Mouse (Mus musculus) hindbrain, embryonic 16.5 days (tissue): ENCODE results near the gene Eid3. TPM values are rescaled to one million over a fixed set of nuclear protein-coding genes. Genes with fewer than 3 reads are reported as not detected.

Experiments
- ATAC-seq: fragments of 200-750 bp; cut with Nextera tagmentation; 2 replicates; pipeline ENCODE4 v1.8.0; 2017; ENCODE audit warnings: moderate TSS enrichment, moderate library complexity
- H3K27ac ChIP-seq: fragments of 300-500 bp; sonication (generic); 2 replicates; pipeline ENCODE4 v1.5.1; 2014; ENCODE audit warnings: low read depth, mild to moderate bottlenecking, control low read depth, low read length, moderate library complexity
- H3K27me3 ChIP-seq: fragments of 300-500 bp; sonication (generic); replicated peaks from 2 replicates; pipeline ENCODE4 v1.6.1; 2014; ENCODE audit warnings: low read length; ENCODE audit not compliant: control insufficient read depth, insufficient read depth
- H3K36me3 ChIP-seq: fragments of 300-500 bp; sonication (generic); 2 replicates; pipeline ENCODE4 v1.6.1; 2014; ENCODE audit warnings: mild to moderate bottlenecking, low read length, moderate library complexity, mixed read lengths; ENCODE audit not compliant: control insufficient read depth, insufficient read depth
- H3K4me1 ChIP-seq: fragments of 300-500 bp; sonication (generic); 2 replicates; pipeline ENCODE4 v1.6.1; 2014; ENCODE audit warnings: low read depth, low read length; ENCODE audit not compliant: control insufficient read depth, insufficient read depth
- H3K4me2 ChIP-seq: fragments of 300-500 bp; sonication (generic); 2 replicates; pipeline ENCODE4 v1.6.1; 2014; ENCODE audit warnings: mild to moderate bottlenecking, low read length, control low read depth, moderate library complexity
- H3K4me3 ChIP-seq: fragments of 300-500 bp; sonication (generic); 2 replicates; pipeline ENCODE4 v1.5.1; 2014; ENCODE audit warnings: mild to moderate bottlenecking, low read length, control low read depth, moderate library complexity
- H3K9ac ChIP-seq: fragments of 300-500 bp; sonication (generic); 2 replicates; pipeline ENCODE4 v1.6.1; 2014; ENCODE audit warnings: low read depth, mild to moderate bottlenecking, control low read depth, low read length, moderate library complexity
- H3K9me3 ChIP-seq: fragments of 300-500 bp; sonication (generic); 2 replicates; pipeline ENCODE4 v1.6.1; 2014; ENCODE audit warnings: mild to moderate bottlenecking, low read length, moderate library complexity; ENCODE audit not compliant: control insufficient read depth
- WGBS: fragments of 180-500 bp; shearing (Covaris S2); extraction: QIAGEN DNeasy Blood & Tissue Kit; methylation state at CpG from one replicate; pipeline ENCODE4 v1.1.7; 2014; 5-methylcytosine and 5-hydroxymethylcytosine counted together
- polyA plus RNA-seq: library from polyadenylated mRNA; unstranded; fragments of >200 nt; fragmentation: Nextera tagmentation; extraction: Ambion mirVana; gene quantifications from 2 replicates; pipeline ENCODE4 v1.2.1, GENCODE M21; 2015

Eid3 gene
- polyA plus RNA-seq, 1 experiment from 2014 or later, result 0.35 TPM

GRCm38 (mm10) chr10:82913772-82914171, 47.3 kb downstream of the Eid3 start:
- Histone ChIP-seq H3K36me3 (no peaks in the 10 kb centered on the region), H3K4me1 (no peaks in the 10 kb centered on the region), H3K4me3 (no peak overlapping the region), H3K9ac (no peak overlapping the region), H3K9me3 (no peaks in the 10 kb centered on the region), H3K27ac (no peak overlapping the region), H3K27me3 (no peaks in the 10 kb centered on the region), H3K4me2 (no peak overlapping the region)
- ATAC-seq, result no peak
- 93% methylated on average over 6 of the region's 6 CpGs for WGBS

Other genes with a start within 250 kb of the Eid3 start
- gene 1190007I07Rik, start 243.4 kb upstream of the Eid3 start, polyA plus RNA-seq, result 30.5 and 32.7 TPM in 2 replicates
- 123 and 150 TPM in 2 replicates for gene Tdg, start 236.8 kb upstream of the Eid3 start, polyA plus RNA-seq
- 1.5 and 2.4 TPM in 2 replicates for gene Glt8d2, start 176.0 kb upstream of the Eid3 start, polyA plus RNA-seq
- 37.7 and 44.6 TPM in 2 replicates for gene Hcfc2, start 170.5 kb upstream of the Eid3 start, polyA plus RNA-seq
- 37.3 and 38.5 TPM in 2 replicates for gene Nfyb, start 102.5 kb upstream of the Eid3 start, polyA plus RNA-seq
- 87.1 and 104 TPM in 2 replicates for gene Txnrd1, start 32.7 kb upstream of the Eid3 start, polyA plus RNA-seq
- gene Chst11, start 118.9 kb downstream of the Eid3 start, polyA plus RNA-seq, result 3.6 and 4.1 TPM in 2 replicates